Mouse (Mus musculus): ENCODE measurements around the gene Zmym3.

DNA sequence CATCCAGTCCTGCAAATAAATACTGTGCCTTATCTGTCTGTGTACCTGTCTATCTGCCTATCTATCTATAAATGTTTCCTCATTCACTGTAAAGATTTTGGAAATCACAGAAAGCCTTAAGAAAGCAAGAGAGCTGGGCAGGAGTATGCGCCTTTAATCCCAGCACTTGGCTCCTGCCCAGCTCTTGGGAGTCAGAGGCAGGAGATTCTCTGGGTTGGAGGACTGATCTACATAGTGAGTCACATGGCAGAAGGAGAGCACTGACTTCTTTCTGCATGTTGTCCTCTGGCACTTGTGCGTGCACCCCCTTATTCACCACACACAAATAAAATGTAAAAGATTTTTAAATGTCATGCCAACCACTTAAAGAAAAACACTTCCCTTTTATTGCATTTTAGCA lies 2.8 kb upstream of the Zmym3 start:
- TF ChIP-seq CTCF (IDR thresholded peaks at IDR 0.05; ENCODE audit: borderline replicate concordance, insufficient read depth, low read length) (no peak), POLR2A (IDR thresholded peaks at IDR 0.05; ENCODE audit: low read depth, low read length) (no peak)
